Mouse (Mus musculus) liver, embryonic 11.5 days (tissue): ENCODE measurements around the gene Utp11. TPM values are rescaled to one million over a fixed set of nuclear protein-coding genes. Genes with fewer than 3 reads are reported as not detected.

Source experiments
- ATAC-seq: fragments of 200-750 bp; cut with Nextera tagmentation; replicated peaks from 2 replicates; pipeline ENCODE4 v1.8.0; 2017; ENCODE audit warnings: moderate number of reproducible peaks, mild to moderate bottlenecking, moderate TSS enrichment, moderate library complexity; ENCODE audit not compliant: low FRiP score
- DNase-seq: peaks from one replicate; pipeline ENCODE4 v3.0.0-alpha.2; 2017; ENCODE audit warnings: low spot score
- H3K27ac ChIP-seq: fragments of 300-500 bp; sonication (generic); 2 replicates; pipeline ENCODE4 v1.5.1; 2014; ENCODE audit warnings: mild to moderate bottlenecking, low read depth, low read length, control low read depth
- H3K27me3 ChIP-seq: fragments of 300-500 bp; sonication (generic); replicated peaks from 2 replicates; pipeline ENCODE4 v1.6.1; 2014; ENCODE audit warnings: low read length, mixed read lengths; ENCODE audit not compliant: control insufficient read depth, insufficient read depth
- H3K36me3 ChIP-seq: fragments of 300-500 bp; sonication (generic); 2 replicates; pipeline ENCODE4 v1.6.1; 2014; ENCODE audit warnings: mild to moderate bottlenecking, low read length, moderate library complexity, mixed read lengths; ENCODE audit not compliant: control insufficient read depth, insufficient read depth
- H3K4me1 ChIP-seq: fragments of 300-500 bp; sonication (generic); replicated peaks from 2 replicates; pipeline ENCODE4 v1.6.1; 2014; ENCODE audit warnings: low read length, mixed read lengths; ENCODE audit not compliant: control insufficient read depth, insufficient read depth
- H3K4me2 ChIP-seq: fragments of 300-500 bp; sonication (generic); 2 replicates; pipeline ENCODE4 v1.6.1; 2014; ENCODE audit warnings: mild to moderate bottlenecking, control low read depth, moderate library complexity
- H3K4me3 ChIP-seq: fragments of 300-500 bp; sonication (generic); 2 replicates; pipeline ENCODE4 v1.5.1; 2014; ENCODE audit warnings: low read depth, low read length, control low read depth
- H3K9ac ChIP-seq: fragments of 300-500 bp; sonication (generic); 2 replicates; pipeline ENCODE4 v1.6.1; 2014; ENCODE audit warnings: low read depth, low read length, control low read depth
- H3K9me3 ChIP-seq: fragments of 300-500 bp; sonication (generic); 2 replicates; pipeline ENCODE4 v1.6.1; 2016; ENCODE audit warnings: low read length, inconsistent platforms, mixed read lengths; ENCODE audit not compliant: control insufficient read depth
- WGBS: fragments of 180-500 bp; shearing (Covaris S2); extraction: QIAGEN DNeasy Blood & Tissue Kit; methylation state at CpG from one replicate; pipeline ENCODE4 v1.1.7; 2014; 5-methylcytosine and 5-hydroxymethylcytosine counted together
- polyA plus RNA-seq: library from polyadenylated mRNA; unstranded; fragments of >200 nt; fragmentation: Nextera tagmentation; extraction: Ambion mirVana; gene quantifications from 2 replicates; pipeline ENCODE4 v1.2.1, GENCODE M21; 2014

The Utp11 gene
- polyA plus RNA-seq, 1 experiment from 2014 or later: 80.5 TPM

GRCm38 (mm10) chr4:124700248-124700971 lies 7.0 kb upstream of the Utp11 start, which contains the start of gene Fhl3:
Fhl3 (plus strand) TSS chr4:124700701.
- H3K27ac ChIP-seq: peak within 1 kb of the TSS; percentile 75
- H3K27me3 ChIP-seq: no peaks in the 10 kb centered on the region
- peak within 1 kb of the TSS; percentile 98 for H3K4me2 ChIP-seq
- H3K36me3 ChIP-seq: no peaks in the 10 kb centered on the region
- H3K4me3 ChIP-seq: peak within 1 kb of the TSS; percentile 91
- peak; percentile 78 for ATAC-seq
- DNase-seq: peak; percentile 82
- H3K9me3 ChIP-seq: no peaks in the 10 kb centered on the region
- peaks cover 50% of the 10 kb centered on the region for H3K4me1 ChIP-seq
- peak within 1 kb of the TSS; percentile 90 for H3K9ac ChIP-seq
- WGBS: under 1% methylated on average over 53 of the region's 59 CpGs

DNA sequence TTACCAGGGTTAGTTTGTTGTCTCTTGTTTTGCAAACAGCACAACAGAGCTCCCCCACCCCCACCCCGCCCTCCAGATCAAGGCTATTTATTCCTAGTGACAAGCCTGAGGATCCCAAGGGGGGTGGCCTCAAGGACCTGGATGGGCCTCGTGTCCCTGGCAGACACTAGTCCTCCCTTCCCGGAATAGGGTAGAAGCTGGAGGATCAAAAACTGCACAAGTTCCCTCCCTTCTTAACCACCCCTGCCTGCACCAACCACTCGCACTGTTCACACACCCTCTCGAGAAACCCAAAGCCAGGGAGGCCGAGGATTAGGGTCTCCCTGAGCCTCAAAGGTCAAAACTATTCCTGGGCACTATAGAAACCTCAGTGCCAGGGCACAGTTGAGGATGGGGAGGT lies 6.4 kb upstream of the Utp11 start:
- no peaks in the 10 kb centered on the region for H3K27me3 ChIP-seq
- ATAC-seq (no peak), DNase-seq (no peak)
- peak overlapping the region; percentile 98 for H3K4me2 ChIP-seq
- WGBS: 25% methylated on average over 6 of the region's 6 CpGs
- H3K4me3 ChIP-seq: peak overlapping the region; percentile 91; the same call in 1 of the 2 replicates
- H3K4me1 ChIP-seq: peaks cover 44% of the 10 kb centered on the region
- H3K9me3 ChIP-seq: no peaks in the 10 kb centered on the region
- H3K27ac ChIP-seq: peak overlapping the region; percentile 46; the same call in 1 of the 2 replicates
- H3K36me3 ChIP-seq: no peaks in the 10 kb centered on the region
- H3K9ac ChIP-seq: no peak overlapping the region; the same call in 1 of the 2 replicates

DNA sequence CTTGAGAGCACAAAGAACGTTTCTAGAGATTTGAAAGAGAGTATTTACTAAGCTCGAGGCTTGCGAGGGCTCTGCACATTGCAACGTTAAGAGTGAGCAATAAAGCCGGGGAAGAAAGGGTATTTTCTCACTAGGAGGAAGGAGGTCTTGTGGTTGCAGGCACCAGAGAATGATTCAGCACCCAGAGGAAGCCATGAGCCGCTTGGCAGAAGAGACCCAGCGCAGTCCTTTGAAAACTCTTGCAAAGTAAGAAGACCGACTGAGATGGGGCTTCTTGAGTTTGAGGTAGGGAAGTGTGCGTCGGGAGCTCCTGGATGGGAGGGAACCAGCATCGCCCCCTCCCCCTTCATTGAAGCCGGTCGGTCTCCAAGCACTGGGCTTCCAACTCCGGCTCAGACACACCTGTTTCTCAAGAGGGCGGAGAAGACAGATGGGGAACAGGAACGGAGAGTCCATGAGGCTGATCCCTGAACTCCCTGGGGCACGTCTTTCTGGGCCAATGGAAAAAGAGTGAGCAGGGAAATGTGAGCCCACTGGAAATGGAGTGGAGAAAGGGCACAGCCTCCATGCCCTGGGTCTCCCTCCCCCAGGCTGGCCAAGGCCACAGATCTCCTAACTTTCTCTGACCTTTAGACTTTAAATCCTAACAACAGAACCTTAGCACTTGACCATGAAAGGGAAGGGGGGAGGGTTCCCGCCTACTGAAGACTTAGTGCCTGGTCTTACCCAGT lies 2.6 kb upstream of the Utp11 start:
- H3K9me3 ChIP-seq: no peaks in the 10 kb centered on the region
- H3K9ac ChIP-seq: peak overlapping the region; percentile 7
- peak overlapping the region; percentile 42 for H3K4me2 ChIP-seq
- ATAC-seq (no peak), DNase-seq (no peak)
- H3K27ac ChIP-seq: no peak overlapping the region
- 13% methylated on average over 18 of the region's 18 CpGs for WGBS
- no peaks in the 10 kb centered on the region for H3K36me3 ChIP-seq
- H3K4me1 ChIP-seq: peaks cover 30% of the 10 kb centered on the region
- peak overlapping the region; percentile 16 for H3K4me3 ChIP-seq
- no peaks in the 10 kb centered on the region for H3K27me3 ChIP-seq

- DNase-seq: no peak
- no peak for ATAC-seq
- no peak overlapping the region for H3K4me3 ChIP-seq
- no peak overlapping the region for H3K27ac ChIP-seq
- H3K36me3 ChIP-seq: no peaks in the 10 kb centered on the region
- H3K9me3 ChIP-seq: no peaks in the 10 kb centered on the region
- H3K4me2 ChIP-seq: no peak overlapping the region
- no peak overlapping the region for H3K9ac ChIP-seq
- H3K4me1 ChIP-seq: peaks cover 22% of the 10 kb centered on the region
- H3K27me3 ChIP-seq: no peaks in the 10 kb centered on the region
- 90% methylated on average over 2 of the region's 2 CpGs for WGBS
Observed at GRCm38 (mm10) chr4:124694572-124694971, 1.2 kb upstream of the Utp11 start.

GRCm38 (mm10) chr4:124692416-124692861 lies 961 bp downstream of the Utp11 start:
- ATAC-seq: no peak
- Histone ChIP-seq H3K9ac (peak overlapping the region; percentile 90), H3K9me3 (no peaks in the 10 kb centered on the region), H3K36me3 (peaks cover 3% of the 10 kb centered on the region; the same call in 1 of the 2 replicates), H3K27me3 (no peaks in the 10 kb centered on the region), H3K4me1 (peaks cover 20% of the 10 kb centered on the region), H3K4me2 (peak overlapping the region; percentile 94), H3K4me3 (peak overlapping the region; percentile 90), H3K27ac (no peak overlapping the region)
- 50% methylated on average over 3 of the region's 3 CpGs for WGBS
- DNase-seq: no peak

- H3K27me3 ChIP-seq: no peaks in the 10 kb centered on the region
- H3K27ac ChIP-seq: peak overlapping the region; percentile 35; the same call in 1 of the 2 replicates
Observed at GRCm38 (mm10) chr4:124691455-124691854, 1.9 kb downstream of the Utp11 start.

GRCm38 (mm10) chr4:124685897-124686402 lies 7.5 kb downstream of the Utp11 start:
- H3K4me3 ChIP-seq: no peak overlapping the region
- no peaks in the 10 kb centered on the region for H3K9me3 ChIP-seq
- no peak for DNase-seq
- no peaks in the 10 kb centered on the region for H3K27me3 ChIP-seq
- no peak overlapping the region for H3K27ac ChIP-seq
- 81% methylated on average over 8 of the region's 8 CpGs for WGBS
- peaks cover 12% of the 10 kb centered on the region for H3K36me3 ChIP-seq
- H3K4me2 ChIP-seq: no peak overlapping the region
- H3K4me1 ChIP-seq: no peaks in the 10 kb centered on the region
- no peak for ATAC-seq
- H3K9ac ChIP-seq: no peak overlapping the region

More at GRCm38 (mm10) chr4:124691455-124691854, 1.9 kb downstream of the Utp11 start:
- no peak for DNase-seq
- Histone ChIP-seq H3K36me3 (peaks cover 3% of the 10 kb centered on the region; the same call in 1 of the 2 replicates), H3K4me3 (no peak overlapping the region), H3K4me1 (peaks cover 20% of the 10 kb centered on the region), H3K9me3 (no peaks in the 10 kb centered on the region), H3K4me2 (peak overlapping the region; percentile 94), H3K9ac (no peak overlapping the region)
- 72% methylated on average over 8 of the region's 8 CpGs for WGBS
- no peak for ATAC-seq

DNA sequence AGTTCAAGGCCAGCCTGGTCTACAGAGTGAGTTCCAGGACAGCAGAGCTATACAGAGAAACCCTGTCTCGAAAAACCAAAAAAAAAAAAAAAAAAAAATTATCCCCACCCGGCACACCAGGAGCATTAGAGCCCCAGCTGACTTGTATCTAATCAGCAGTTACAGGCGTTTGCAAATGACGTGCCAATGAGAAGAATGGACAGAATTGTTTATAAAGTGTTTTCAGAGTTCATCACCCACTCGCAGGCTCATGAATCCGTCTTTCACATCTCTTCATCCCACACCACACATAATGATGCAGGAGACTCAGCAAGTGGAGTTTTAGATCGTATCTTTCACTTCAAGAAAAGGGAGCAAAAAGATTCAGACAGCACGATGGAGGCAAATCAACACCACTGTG lies 7.9 kb downstream of the Utp11 start:
- DNase-seq: no peak
- Histone ChIP-seq H3K4me2 (no peak overlapping the region), H3K9ac (no peak overlapping the region), H3K4me1 (no peaks in the 10 kb centered on the region), H3K9me3 (no peaks in the 10 kb centered on the region), H3K27ac (no peak overlapping the region), H3K36me3 (peaks cover 16% of the 10 kb centered on the region), H3K4me3 (no peak overlapping the region), H3K27me3 (no peaks in the 10 kb centered on the region)
- ATAC-seq: no peak
- 73% methylated on average over 8 of the region's 8 CpGs for WGBS
